Comparison of ENCODE assay signal across 9 mouse cellular contexts in genomic region chr1:55404439-55404838, GRCm38 (mm10). TPM values are rescaled to one million over a fixed set of nuclear protein-coding genes. Genes with fewer than 3 reads are reported as not detected.
A peak's percentile ranks its signal among the peaks of the same experiment; 100 is the strongest.
DNase-seq lines count a peak whose midpoint lies in the region; ATAC-seq lines count a peak whose summit lies in the region.
"Had no signal": no experiment of that assay in that cellular context is flagged by ENCODE, and none has a peak within 500 bp of the region (broad histone marks: within the 10 kb centered on the region; RNA-seq: fewer than 3 reads in every experiment).

No protein-coding gene starts in this region.

- peak overlapping the region; percentile 15; the same call in 1 of the 2 replicates for H3K9ac ChIP-seq in forebrain, embryonic 15.5 days (replicated peaks)
- H3K9ac ChIP-seq in forebrain, embryonic 12.5 days: no peak overlapping the region
- H3K9ac ChIP-seq: liver, embryonic 15.5 days had no signal

- no peak overlapping the region for H3K27ac ChIP-seq in forebrain, embryonic 15.5 days (replicated peaks)
- H3K27ac ChIP-seq in forebrain, embryonic 12.5 days: no peak overlapping the region
- H3K27ac ChIP-seq: liver, embryonic 15.5 days had no signal

- WGBS in forebrain, embryonic 15.5 days: under 1% methylated on average over 3 of the region's 3 CpGs
- 4% methylated on average over 3 of the region's 3 CpGs for WGBS in forebrain, embryonic 12.5 days

- no peak for ATAC-seq in forebrain, embryonic 15.5 days (replicated peaks)
- ATAC-seq in forebrain, embryonic 12.5 days (ENCODE audit: low FRiP score): no peak
- peak; percentile 48 for ATAC-seq in common myeloid progenitor, adult 5-6 weeks (replicated peaks; ENCODE audit: low read depth, poor library complexity, severe bottlenecking)

- DNase-seq in NIH3T3 (ENCODE audit: low read depth): peak; percentile 83
- peak; percentile 66 for DNase-seq in heart, postnatal 4 days
- peak; percentile 70 for DNase-seq in layer of hippocampus, adult 9-11 months
- DNase-seq in lung, postnatal 36 days: peak; percentile 90
- peak; percentile 72 to 78 for DNase-seq in right cerebral cortex, postnatal 10 days (ENCODE audit: low spot score in 2 of 2)

- H3K4me1 ChIP-seq in forebrain, embryonic 15.5 days: peaks cover 26% of the 10 kb centered on the region
- peaks cover 12% of the 10 kb centered on the region for H3K4me1 ChIP-seq in forebrain, embryonic 12.5 days

- no peaks in the 10 kb centered on the region for H3K27me3 ChIP-seq in forebrain, embryonic 15.5 days
- peaks cover 11% of the 10 kb centered on the region; the same call in 1 of the 2 replicates for H3K27me3 ChIP-seq in forebrain, embryonic 12.5 days

- H3K36me3 ChIP-seq in forebrain, embryonic 15.5 days: no peaks in the 10 kb centered on the region
- H3K36me3 ChIP-seq in forebrain, embryonic 12.5 days (replicated peaks): no peaks in the 10 kb centered on the region
- H3K36me3 ChIP-seq: liver, embryonic 15.5 days had no signal

- 0 out of 2 replicates have a peak overlapping the region, but pooled peaks have one; percentile 56 for H3K4me3 ChIP-seq in forebrain, embryonic 15.5 days
- no peak overlapping the region for H3K4me3 ChIP-seq in forebrain, embryonic 12.5 days (replicated peaks)

- H3K4me2 ChIP-seq in forebrain, embryonic 15.5 days (replicated peaks): peak overlapping the region; percentile 84
- no peak overlapping the region for H3K4me2 ChIP-seq in forebrain, embryonic 12.5 days

- no peaks in the 10 kb centered on the region for H3K9me3 ChIP-seq in forebrain, embryonic 15.5 days
- no peaks in the 10 kb centered on the region for H3K9me3 ChIP-seq in forebrain, embryonic 12.5 days
- H3K9me3 ChIP-seq: liver, embryonic 15.5 days had no signal

RNA-seq across cellular contexts. Expression of gene Plcl1, which starts 1.3 kb away (rescaled TPM):
- 5.4 and 5.8 TPM in 2 replicates for polyA plus RNA-seq in forebrain, embryonic 15.5 days (2015; fragmentation: Nextera tagmentation; extraction: Ambion mirVana)
- 4.2 and 4.4 TPM in 2 replicates for polyA plus RNA-seq in forebrain, embryonic 12.5 days (2016; fragmentation: Nextera tagmentation; extraction: Ambion mirVana)
- 0.05 TPM in 1 of 2 replicates, not detected in the other for total RNA-seq in common myeloid progenitor, adult 5-6 weeks (2017)
- 1 to 10 TPM; 4.4 TPM for total RNA-seq in heart, postnatal 4 days (2021)

RNA-seq across cellular contexts. Expression of gene Boll, which starts 41.2 kb away (rescaled TPM):
- 0.27 TPM in 1 of 2 replicates, not detected in the other for polyA plus RNA-seq in forebrain, embryonic 15.5 days (2015; fragmentation: Nextera tagmentation; extraction: Ambion mirVana)
- polyA plus RNA-seq in forebrain, embryonic 12.5 days (2016; fragmentation: Nextera tagmentation; extraction: Ambion mirVana): 0.36 and 0.50 TPM in 2 replicates
- 1.3 TPM in 1 of 2 replicates, not detected in the other for total RNA-seq in common myeloid progenitor, adult 5-6 weeks (2017)
- total RNA-seq in heart, postnatal 4 days (2021): under 1 TPM in 1 of 2 experiments, not detected in 1; 0.36 TPM
